Mouse (Mus musculus): ENCODE results near the gene Vmn2r112.

GRCm38 (mm10) chr17:22630646-22631045, 29.9 kb downstream of the Vmn2r112 start:
- TF ChIP-seq HCFC1 (IDR thresholded peaks at IDR 0.05; ENCODE audit: borderline replicate concordance, insufficient read depth, low read length) (no peak), ZC3H11A (IDR thresholded peaks at IDR 0.05; ENCODE audit: borderline replicate concordance, low read depth, low read length) (peak; percentile 61), ZNF384 (IDR thresholded peaks at IDR 0.05; ENCODE audit: low read depth, low read length) (no peak)
